Mouse (Mus musculus): ENCODE measurements around the gene Rbfox1. TPM values are rescaled to one million over a fixed set of nuclear protein-coding genes. Genes with fewer than 3 reads are reported as not detected.

Rbfox1 gene
- polyA plus RNA-seq, 1 experiment: 115 TPM

DNA sequence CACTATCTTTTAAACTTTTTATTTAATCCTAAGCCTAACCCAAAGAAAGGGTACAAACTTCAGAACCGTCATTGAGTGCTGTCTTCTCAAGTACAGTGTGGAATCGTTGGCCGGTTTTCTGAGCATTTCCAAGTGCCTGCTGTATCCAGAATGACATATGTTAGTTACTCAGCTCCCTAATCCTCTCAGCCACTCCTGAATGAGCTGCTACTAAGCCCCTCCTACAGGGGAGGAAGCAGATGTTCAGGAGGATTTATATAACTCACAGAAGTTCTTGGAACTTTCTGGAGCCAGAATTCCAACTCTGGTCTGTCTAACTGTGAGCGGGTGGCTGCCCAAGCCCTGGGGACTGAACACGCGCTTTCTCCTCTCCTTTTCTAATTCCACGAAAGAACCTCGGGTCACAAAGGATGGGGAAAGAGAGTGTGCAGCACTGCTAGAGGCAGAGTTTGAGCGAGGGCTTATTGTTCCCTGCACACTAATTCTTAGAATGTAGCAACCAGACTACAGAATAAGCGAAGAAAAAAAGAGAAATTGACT is 446.3 kb downstream of the Rbfox1 start:
- DNase-seq (ENCODE audit: extremely low spot score in 1 of 2, low spot score in 1 of 2): peak in 1 of 2 experiments; percentile 36

DNA sequence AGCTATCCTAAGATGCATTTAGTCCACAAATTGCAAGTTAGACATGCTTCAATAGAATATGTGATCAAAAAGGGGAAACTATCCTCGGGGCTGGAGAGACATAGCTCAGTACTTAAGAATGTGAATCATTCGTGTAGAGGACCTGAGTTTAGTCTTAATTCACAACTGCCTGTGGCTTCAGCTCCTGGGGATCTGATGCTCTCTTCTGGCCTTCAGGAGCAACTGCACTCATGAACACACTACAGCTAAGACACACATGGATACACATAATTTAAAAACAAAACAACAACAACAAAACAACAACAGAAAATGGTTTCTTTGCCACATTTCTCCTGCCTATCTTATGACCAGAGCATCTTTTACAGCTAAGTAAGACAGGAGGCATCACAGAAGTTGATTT is 448.1 kb downstream of the Rbfox1 start:
- DNase-seq (ENCODE audit: extremely low spot score in 1 of 2, low spot score in 1 of 2): no peak

DNA sequence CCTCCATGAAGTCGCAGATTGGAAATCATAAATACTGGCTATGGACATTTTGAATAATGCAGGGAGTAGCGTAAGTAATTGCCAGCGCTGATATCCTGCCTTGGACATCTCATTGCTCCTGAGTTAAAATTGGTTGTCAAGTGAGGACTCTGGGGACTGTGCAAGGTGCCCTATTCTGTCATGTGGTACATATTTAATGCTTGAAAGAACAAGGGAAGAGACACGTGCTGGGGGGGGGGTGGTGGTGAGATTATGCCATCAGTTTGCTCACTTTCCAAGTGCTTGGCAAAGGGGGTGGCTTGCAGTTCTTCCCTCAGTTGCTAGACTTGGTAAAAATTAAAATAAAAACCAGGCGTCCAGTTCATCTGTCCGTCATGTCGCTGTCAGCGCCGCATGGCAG is 462.9 kb downstream of the Rbfox1 start:
- DNase-seq (ENCODE audit: extremely low spot score in 1 of 2, low spot score in 1 of 2): no peak

DNA sequence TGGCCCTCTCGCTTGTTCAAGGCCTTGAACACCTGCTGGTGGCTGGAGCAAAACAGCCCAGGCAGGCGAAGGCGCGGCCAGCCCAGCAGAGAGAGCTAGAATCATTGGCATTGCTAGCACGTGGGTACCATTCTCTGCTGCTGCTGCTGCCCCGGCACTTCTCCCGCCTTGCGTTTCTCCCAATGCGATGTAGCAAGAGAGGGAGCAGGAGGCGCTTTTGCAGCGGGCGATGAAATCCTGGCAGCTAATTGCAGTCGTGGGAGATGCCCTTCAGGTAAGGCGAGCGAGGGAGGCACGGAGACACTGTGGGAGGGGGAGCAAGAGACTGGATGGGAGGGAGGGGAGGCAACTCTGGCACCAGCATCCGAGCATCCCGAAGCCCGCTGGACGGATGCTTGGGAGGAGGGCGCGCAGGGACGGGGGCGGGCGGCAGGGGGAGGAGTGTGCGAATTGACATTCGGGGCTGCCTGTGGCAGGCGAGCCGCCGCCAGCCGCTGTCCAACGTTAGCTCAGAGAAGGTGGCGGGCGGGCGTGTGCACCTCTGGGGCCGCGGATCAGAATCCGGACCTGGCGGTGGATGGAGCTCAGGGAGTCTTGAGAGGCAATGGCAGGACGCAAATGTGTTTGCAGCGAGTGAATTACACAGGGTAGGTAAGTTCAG is 463.6 kb downstream of the Rbfox1 start:
- DNase-seq (ENCODE audit: extremely low spot score in 1 of 2, low spot score in 1 of 2): peak; percentile 38 to 78

DNA sequence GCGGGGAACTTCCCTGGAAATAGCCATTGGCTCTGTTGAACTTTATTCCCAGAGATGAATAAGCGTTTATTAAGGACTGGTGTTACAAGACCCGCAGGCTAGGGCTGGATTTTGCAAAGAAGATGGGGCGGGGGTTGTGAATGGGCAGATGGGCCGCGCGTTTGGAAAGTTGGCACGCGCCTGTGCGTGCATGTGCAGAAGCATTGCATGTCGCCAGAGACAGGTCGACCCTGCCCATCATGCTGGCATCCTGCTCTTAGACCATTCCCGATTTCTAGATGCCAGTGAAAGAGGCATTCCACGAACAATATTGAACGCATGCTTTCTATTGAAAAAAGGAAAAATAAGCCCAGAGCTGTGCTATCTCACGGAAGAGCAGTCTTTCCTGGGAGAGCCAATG is 464.2 kb downstream of the Rbfox1 start:
- DNase-seq (ENCODE audit: extremely low spot score in 1 of 2, low spot score in 1 of 2): peak in 1 of 2 experiments; percentile 46

DNA sequence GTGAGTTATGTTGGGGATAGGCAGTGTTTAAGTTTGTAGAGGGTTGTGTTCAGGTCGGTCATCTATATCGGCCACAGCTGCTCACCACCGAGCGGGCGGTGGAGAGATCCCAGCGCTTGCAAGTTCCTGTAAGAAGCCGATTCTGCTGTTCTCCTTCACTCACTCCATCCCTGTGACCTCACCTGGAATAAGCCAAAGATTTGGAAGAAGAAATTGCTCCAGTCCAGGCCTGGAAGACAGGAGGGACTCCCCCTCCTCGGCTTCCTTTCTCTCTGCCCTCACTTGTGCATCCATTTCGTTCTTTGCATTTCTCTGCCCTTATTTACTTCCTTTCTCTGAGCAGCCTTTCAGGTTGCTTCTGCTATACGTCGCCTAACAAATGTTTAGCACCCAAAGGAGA is 465.1 kb downstream of the Rbfox1 start:
- DNase-seq (ENCODE audit: extremely low spot score in 1 of 2, low spot score in 1 of 2): no peak

DNA sequence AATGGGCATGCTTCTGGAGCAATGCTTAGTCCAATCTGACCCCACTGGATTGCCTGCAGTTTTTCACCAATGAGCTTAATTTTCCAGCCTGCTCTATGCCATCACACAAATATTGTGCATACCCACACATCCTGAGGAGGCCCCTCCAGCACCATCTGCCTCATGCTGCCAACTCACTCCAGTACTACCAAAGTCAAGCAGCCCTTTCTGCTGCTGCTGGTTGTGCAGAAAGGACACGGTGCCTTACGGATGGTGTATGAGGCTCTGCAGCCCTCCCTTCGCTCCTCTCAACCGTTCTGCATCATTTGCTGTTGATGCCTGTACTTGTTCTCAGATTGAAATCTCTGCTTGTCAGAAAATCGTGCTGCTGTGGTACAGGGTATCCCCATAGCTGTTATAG is 468.0 kb downstream of the Rbfox1 start:
- peak in 1 of 2 experiments; percentile 51 for DNase-seq (ENCODE audit: extremely low spot score in 1 of 2, low spot score in 1 of 2)

DNA sequence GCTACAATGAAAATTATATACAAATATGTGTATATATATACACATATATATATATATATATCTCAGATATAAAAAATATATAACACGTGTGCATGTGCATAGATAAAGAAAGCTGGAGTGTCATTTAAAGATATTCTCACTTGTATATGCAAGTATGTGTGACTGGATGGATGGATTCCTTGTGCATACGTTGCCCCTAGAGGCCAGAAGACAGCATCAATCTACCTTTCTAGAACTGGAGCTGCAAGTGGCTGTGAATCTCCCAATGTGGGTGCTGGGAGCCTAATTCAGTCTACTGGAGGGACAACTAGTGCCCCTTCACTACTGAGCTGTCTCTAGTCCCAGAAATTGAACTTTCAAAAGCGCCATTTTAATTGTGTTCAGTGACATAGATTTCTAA is 471.8 kb downstream of the Rbfox1 start:
- no peak for DNase-seq (ENCODE audit: extremely low spot score in 1 of 2, low spot score in 1 of 2)

DNA sequence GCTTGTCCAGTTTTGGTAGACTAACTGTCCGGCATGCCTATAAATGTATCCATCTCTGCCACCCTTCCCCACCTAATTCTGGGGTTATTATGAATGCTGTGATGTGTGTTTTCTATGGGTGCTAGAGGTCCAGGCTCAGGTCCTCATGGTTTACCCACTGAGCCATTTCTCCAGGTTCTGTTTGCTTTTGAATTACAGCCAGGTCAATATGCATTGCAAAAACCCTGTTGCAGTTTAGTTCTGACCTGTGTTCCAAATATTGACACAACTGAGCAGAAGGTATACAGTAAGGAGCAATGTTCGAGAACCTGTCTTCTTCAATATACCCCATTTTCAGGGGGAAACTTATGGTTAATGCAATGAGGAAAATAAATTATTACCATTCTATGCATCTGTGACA is 480.6 kb downstream of the Rbfox1 start:
- no peak for DNase-seq (ENCODE audit: extremely low spot score in 1 of 2, low spot score in 1 of 2)

DNA sequence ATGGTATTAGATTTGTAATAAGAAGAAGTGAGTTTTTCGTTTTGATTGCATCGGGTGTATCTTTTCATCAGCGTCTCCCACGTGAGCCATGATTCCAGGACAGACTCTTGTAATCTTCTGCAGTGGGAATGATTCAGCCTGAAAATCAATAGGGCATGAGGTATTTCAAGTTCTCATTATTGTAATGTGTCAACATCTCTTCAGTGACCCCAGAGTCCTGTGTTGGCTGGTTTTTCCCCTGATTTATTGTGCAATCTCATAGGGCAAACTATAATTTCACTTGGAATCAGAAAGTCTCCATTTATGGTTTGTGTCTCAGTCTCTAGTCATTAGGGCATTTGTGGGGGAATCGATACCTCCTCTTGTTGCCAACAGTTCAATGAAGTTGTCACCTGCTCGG is 481.5 kb downstream of the Rbfox1 start:
- no peak for DNase-seq (ENCODE audit: extremely low spot score in 1 of 2, low spot score in 1 of 2)

DNA sequence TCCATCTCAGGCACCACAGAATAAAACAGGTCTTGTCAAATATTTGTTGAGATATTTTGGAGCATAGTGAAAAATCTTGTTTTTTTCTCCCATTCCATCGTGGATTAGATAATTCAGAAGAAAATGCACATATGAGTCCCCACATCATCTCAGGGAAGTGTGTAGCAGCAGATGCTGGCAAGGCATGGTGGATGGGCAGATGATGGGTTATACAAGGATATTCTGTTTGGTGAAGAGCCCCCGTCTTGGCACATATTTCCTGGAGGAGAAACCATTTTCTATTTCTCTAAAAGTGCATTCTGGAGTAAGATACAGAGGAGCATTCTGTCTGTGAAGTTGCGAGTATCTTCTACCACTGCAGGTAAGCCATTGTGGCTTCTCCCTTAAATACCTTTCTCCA is 495.8 kb downstream of the Rbfox1 start:
- DNase-seq (ENCODE audit: extremely low spot score in 1 of 2, low spot score in 1 of 2): peak in 1 of 2 experiments; percentile 53

DNA sequence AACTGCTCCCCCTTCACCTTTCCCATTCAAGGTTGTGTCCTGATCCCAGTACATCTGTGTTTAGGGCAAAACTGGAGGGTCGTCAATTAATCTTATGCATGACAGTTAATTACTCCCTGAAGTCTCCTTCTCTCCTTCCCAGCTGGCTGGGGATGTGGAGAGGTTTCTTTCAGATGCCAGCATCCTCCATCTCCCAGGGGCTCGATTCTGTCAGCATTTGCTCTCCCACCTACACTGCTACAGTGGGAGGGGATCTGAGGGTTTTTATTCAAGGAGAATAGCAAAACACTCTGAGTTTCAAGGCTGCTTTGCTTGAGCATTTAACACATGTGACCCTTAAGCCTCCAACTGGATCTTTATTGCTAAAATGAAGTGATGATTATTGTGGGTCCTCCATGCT is 496.4 kb downstream of the Rbfox1 start:
- DNase-seq (ENCODE audit: extremely low spot score in 1 of 2, low spot score in 1 of 2): peak in 1 of 2 experiments; percentile 28

DNA sequence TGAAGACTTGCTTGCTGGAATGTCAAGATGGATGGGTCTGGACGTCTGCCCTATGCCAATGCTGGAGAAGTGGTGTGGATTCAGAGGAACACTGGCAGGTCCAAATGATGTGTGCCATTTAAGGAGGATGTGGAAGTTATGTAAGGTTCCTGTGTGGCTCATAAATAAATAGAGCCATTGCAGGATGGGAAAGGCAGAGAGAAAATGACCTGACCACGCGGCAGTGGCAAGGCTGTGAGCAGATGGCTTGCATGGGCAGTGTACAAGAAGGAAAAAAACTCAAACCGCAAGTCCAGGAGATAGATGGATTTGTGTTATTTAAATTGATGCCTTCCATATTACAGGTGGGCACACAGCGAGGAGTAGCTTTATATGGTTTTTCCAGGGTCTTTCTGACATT is 497.6 kb downstream of the Rbfox1 start:
- no peak for DNase-seq (ENCODE audit: extremely low spot score in 1 of 2, low spot score in 1 of 2)

DNA sequence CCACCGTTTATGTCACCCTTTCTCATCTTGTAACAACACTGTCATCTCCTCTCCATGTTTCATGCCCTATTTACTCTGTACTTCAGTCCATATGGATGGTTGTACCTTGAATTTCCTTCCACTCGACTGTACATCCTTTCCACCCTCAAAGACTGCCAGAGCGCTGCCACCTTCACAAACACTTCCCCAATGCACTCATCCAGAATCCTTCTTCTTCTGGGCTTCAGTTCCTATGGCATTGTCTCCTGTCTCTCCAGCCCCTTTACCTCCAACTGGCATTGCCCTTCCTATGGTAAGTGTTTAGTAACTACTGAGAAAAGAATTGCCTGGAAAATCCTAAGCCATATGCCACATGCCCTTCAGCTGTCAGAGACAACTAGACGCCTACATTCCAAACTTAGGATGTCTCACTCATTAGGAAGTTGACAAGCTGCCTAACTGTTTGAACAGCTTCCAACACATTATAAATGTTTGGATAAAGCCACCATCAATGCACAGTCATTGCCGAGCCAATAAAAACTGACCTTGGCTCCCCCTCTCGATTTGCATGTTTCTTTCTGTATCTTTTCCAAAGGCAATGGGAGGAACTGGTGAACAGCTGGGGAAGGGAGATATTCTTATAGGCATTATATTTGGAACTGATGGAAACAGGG is 505.2 kb downstream of the Rbfox1 start:
- DNase-seq (ENCODE audit: extremely low spot score in 1 of 2, low spot score in 1 of 2): peak in 1 of 2 experiments; percentile 62

DNA sequence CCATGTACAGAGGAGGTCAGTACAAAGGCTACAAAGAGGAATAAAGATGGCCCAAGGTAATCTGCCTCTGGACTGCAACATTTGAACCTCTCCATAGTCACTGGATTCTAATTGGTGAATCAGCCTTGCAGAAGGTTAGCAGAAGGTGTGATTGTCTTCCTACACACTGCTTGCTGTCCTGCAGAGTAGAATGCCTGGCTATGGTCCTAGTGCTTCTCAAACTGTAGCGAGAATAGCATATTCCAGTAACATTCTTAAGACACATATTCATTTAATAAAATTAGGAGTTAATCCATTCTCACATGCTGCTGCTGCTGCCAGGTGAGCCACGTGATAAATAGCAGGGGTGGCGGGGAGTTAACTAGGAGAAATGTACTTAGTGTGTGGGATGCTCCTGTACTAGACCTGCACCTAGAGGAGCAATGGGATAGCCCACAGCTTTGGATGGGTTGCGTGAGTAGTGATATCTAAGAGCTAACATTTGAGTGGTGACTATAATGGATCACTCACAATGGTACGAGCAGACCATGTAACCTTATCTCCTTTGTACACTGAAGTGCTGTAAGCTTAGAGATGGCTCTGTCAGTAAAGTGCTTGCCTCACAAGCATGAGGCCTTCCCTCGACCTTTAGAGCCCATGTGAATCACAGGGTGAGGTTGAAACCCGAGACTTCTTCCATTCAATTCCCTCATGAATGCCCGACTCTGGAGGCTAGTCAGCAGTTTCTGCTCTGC is 511.7 kb downstream of the Rbfox1 start:
- peak in 1 of 2 experiments; percentile 17 for DNase-seq (ENCODE audit: extremely low spot score in 1 of 2, low spot score in 1 of 2)

DNA sequence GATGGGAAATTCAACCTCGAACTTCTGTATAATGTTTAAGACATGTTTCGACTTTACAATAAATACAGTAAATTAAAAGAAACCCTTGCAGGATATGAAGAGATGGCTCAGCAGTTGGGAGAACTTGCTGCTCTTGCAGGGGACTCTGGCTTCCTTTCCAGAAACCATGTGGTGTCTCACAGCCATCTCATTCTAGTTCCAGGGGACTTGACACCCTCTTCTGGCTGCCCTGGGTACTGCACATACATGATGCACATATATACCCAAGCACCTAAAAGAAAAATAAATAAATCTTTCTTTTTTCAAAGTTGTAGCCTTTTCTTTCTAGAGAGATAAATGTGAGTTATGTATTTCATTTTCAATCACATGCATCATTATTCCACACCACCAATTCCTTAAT is 512.5 kb downstream of the Rbfox1 start:
- DNase-seq (ENCODE audit: extremely low spot score in 1 of 2, low spot score in 1 of 2): no peak

DNA sequence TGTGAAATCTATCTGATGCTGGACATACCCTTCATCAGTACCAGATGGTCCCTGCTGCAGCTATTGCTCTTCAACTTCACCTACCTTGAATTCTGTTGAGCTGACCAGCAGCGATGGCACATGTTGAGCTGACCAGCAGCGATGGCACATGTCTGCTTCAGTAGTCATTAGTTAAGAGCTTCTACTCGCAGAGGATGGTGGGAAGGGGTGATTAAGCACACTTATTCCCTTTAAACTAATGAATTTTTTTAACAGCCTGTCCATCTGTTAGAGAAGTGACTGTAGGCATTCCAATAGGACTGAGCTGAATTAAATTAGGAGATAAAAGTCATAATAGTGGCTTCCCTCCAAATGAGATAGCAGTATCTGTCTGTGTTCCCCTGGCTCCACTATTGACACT is 517.7 kb downstream of the Rbfox1 start:
- no peak for DNase-seq (ENCODE audit: extremely low spot score in 1 of 2, low spot score in 1 of 2)

DNA sequence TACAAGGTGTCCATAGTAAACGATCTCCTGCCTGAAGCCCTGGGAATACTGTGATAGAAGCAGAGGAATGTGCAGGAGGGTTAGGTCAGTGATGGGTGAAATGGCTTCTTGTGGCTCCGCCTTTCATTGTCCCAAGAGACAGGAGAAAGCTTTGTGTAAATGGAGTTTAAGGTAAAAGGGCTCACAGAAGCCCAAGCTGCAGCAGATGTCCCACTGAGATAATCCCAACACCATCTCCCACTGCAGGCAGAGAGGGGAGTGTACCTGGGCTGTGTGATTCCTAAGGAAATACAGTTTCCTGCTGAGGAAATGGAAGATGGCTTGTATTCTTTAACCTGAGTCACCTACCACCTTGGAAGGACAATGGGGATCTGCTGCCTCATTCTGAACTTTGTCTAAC is 529.7 kb downstream of the Rbfox1 start:
- DNase-seq (ENCODE audit: extremely low spot score in 1 of 2, low spot score in 1 of 2): no peak

DNA sequence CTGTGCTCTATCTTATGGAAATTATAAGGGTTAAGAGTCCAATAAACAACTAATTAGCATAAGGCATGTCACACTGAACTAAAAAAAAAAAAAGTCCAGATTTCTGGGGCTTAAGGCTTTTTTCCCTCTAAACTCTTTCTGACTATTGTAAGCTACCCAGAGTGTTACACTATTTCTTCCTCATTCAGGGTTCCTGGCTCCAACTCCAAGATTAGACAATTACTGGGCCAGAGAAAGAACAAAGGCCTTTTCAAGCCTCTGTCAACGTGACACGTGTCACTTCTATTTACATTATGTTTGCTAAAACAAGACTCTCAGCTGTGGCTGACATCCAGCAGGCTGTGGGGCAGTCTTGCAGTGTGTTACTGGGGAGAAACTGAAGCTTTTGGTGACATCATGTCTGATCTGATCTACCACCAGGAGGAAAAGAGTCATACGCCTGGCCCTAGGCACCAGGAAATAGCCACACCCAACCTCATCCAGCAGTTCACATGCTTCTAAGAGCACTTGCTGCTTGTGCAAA is 536.5 kb downstream of the Rbfox1 start:
- DNase-seq (ENCODE audit: extremely low spot score in 1 of 2, low spot score in 1 of 2): no peak

DNA sequence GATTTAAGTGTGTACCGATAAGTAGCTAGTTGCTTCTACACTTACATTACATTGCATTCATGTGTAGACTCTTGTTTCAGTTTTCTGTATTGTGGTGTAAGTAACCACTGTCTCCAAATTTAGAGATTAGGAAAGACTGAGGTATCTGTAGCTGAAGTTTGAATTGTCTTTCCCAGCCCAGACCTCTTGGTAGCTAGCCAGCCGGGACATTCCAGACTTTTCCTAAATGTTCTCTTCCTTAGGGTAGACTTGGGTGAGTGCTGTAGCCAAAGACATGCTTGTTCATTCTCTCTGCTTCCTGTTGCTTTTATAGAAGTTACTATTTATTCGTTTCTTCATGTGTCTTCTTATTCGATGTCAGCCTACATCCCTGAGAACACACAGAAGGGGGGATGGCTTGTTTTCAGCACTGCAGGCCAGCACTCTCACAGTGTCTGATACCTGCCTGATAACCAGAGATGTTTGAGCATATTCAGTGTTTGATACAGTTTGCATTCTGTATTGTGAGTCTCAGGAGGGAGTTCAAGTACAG is 538.8 kb downstream of the Rbfox1 start:
- no peak for DNase-seq (ENCODE audit: extremely low spot score in 1 of 2, low spot score in 1 of 2)

DNA sequence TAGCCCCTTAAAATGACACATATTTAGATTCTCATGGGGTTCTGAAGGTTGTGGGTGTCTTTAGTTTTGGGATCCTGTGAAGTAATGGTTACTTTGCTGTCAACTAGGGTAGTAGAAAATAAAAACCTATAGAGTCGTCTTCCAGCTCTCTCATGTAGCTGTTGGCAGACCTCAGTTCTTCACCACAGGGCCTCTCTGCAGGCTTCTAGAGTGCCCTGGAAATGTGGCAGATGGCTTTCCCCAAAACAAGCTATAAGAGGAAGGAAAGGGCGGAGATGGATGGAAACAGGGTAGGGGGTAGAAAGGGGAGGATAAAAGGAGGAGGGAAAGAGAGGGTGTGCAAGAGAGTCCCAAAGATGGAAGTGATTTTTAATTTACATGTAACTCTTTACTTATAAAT is 539.6 kb downstream of the Rbfox1 start:
- no peak for DNase-seq (ENCODE audit: extremely low spot score in 1 of 2, low spot score in 1 of 2)

Measured in frontal cortex, adult 2 months (tissue).